Mouse (Mus musculus) thymus, postnatal 14 days (tissue): ENCODE data around the gene Acer1.

Experiments
- DNase-seq: peaks from one replicate; pipeline ENCODE4 v3.0.0; 2021

The Acer1 gene

DNA sequence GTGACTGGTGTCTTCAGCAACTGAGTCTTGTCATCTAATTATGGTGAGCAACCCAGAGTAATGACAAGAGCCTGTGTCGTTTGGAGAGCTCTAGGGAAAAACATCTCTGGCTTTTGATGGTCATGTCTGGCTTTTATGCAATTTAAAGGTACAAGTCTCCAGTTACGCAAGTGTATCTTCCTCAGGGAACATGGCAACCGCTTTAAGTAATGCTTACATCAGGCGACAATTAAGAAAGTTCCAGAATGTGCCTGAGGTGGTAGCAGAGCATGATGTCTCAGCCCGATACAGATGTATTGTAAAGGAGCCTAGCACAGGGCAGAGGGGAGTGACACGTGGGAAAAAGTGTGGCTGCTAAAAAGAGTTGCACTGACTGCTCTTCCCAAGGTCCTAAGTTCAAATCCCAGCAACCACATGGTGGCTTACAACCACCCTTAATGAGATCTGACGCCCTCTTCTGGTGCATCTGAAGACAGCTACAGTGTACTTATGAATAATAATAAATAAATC is 7.0 kb upstream of the Acer1 start:
- no peak for DNase-seq

DNA sequence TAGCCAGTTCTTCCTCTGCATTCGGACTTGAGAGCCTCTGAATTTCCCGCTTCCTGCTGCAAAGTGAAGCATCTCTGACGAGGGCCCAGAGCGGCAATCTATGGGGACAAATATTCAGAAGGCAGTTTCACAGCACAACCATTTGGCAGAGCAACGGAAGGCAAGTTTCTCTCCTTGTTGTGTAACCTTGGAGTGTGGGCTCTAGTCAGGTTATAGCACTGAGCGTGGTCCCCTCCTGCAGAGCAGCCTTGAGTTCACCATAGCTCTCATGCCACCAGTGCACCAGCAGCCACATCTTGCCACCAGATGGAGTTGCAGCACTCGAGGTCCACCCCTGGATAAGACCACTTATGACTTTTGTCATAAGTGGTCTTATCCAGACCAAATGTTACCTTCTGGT is 6.5 kb upstream of the Acer1 start:
- no peak for DNase-seq

DNA sequence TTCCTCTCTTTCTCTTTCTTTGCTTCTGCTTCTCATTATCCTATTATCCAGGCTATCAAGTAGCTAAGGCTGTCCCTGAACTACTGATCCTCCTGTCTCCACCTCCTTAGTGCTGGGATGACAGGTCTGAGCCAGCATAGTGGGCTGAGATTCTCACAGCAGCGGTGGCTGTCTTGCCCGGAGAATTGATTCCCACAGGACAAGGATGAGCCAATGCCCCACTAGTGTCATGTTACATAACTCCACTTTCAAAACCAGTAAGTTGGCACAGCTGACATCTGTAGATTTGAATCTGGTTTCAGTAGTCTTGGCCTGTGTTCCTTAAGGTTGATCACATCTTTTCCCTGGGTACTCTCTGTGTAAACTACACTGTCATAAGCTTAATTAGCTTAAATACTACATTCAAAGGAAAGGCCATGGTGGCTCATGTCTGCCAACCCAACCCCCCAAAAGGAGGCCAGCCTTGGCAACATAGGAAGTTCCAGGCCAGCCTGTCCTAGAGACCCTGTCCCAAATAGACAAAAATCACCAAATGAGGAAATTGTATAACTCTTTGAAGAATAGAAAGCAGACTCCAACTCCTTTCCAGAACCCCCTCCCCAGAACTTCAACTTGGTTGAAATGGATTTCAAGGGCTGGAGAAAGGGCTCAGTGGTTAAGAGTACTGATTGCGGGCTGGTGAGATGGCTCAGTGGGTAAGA is 4.3 kb upstream of the Acer1 start:
- no peak for DNase-seq

DNA sequence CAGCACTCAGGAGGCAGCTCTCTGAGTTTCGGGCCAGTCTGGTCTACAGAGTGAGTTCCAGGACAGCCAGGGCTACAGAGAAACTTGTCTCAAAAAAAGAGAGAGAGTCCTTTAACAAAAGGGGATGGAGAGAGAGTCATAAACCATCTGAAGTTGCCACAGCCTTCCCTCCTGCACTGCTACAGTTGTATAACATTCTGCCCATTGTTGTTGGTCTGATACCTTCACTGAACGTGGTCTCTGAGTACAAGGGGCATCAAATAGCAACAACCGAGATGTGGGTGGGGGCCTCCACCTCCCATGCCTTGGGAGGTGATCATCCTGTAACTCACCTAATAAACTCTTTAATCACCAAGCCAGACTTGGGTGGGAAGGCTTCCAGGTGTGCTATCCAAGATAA is 3.7 kb upstream of the Acer1 start:
- no peak for DNase-seq

DNA sequence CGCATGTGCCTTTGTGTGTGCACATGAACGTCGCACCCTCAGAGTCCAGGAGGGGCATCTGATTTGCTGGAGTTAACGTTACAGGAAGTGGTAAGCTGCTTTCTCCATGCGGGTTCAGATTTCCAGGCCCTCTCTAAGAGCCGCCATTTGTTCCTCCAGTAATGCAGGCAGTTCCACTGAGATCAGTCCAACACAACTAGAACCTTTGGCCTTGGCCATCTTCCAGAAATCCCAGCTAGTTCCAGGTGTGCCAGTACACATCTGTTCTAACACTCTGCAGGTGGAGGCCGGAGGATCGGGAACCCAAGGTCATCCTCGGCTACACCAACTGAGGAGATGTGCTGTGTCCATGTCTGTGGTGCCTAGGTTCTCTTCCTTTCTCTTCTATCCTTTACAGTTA is 3.0 kb upstream of the Acer1 start:
- DNase-seq, result no peak

DNA sequence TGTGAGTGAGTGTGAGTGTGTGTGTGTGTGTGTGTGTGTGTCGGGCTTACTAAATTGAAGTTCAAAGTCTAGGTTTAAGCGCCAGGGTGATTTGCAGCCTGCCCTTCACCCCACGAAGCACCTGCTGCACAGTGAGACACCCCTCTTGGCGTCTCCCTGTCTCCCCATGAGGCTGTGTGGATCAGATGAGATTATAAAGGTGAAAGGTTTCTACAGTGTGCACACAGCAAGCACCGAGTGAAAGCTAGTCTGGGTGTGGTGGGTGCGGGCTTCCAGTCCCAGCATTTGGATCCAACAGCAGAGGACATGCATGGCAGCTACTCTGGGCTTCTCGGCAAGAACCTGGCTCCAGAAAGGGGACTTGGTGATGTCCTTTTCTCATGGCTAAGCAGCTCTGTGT is 877 bp downstream of the Acer1 start:
- DNase-seq, result no peak

DNA sequence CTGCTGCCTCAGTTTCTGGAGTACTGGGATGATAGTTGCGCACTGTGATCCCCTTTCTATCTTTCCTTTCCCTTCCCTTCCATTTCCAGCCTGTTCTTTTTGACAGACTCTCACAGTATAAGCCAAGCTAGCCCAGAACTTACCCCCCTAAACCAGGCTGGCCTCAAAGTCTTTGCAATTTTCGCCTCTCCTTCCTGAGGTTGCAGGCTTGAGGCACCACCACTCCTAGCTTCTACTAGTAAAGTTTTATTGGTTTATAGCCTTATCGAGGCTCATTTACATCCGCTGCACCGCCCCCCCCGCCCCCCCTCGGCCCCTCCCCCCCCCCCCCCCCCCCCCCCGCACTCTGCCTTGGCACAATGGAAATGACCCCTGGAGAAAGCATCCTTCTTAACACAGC is 2.4 kb downstream of the Acer1 start:
- no peak for DNase-seq

DNA sequence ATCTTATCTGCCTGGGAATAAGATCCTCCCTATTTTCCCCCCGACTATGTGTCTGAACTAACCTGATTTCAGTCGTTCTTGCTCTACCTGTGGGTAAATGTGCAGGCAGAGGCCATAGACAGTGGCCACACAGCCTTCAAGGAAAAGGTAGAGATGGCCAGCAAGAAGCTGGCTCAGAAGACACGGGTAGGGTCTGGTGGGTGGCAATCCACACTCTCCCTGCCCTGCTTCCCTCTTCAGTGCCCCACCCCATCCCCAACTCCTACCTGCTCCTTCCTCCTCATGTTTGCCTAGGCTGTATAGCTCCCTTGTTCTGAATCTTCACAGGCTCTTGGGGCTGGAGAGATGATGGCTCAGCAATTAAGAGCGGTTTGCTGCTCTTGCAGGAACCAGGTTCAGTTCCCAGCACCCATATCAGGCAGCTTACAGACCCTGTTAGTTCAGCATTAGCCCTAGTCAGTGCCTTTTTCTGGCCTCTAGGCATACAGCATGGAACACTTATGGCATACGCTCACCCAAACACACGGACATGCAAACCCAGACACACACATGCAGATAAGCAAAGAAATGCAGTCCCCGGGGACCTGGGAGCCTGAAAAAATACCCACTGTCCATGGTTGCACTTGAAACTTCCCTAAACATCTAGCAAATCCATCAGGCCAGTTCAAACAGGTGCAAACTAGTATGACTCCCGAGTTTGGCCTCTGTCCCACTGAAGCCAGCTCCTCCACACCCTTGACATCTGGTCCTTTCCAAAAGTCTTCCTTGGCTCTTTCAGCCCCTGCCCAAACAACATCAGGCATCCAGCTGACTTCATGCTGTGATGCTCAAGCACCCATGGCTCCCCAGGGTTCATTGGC is 5.2 kb downstream of the Acer1 start:
- DNase-seq, result no peak

DNA sequence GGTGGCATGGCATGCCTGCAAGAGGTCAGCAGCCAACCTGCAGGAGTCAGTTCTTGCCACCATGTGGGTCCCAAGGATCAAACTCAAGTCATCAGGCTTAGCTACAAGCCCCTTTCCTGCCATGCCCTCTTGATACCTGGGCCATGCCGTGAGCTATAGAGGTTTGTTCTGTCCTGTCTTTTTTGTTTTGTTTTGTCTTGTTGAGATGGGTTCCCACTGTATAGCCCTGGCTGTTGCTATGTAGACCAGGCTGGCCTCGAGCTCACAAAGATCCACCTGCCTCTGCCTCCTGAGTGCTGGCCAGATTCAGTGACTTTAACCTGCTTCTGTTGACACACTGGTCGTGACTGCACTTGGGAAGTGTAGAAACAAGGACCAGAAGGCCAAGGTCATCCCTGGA is 6.5 kb downstream of the Acer1 start:
- DNase-seq, result no peak

DNA sequence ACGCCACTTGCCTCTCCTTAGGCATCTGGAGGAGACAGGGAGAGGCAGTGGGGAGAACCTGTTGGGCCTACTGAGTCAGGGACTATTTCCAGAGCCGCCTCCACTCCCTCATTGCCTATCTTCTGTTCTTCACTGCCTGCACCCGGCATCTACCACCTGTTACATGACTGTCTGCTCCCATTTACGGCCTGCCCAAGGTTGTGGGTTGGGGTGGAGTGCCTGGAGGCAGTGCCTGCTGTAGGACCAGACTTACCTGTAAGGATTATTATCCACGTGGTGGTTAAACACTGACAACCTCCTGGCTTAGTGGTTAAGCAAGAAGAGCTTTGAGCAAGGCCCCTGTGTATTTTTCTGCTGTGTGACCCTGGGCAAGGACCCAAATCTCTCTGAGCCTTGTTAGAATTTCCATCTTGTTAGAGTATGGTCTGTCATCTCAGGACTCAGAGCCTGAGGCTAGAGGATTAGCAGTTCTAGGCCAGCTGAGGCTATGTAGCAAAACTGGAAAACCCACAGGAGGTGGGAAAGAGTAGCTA is 7.2 kb downstream of the Acer1 start:
- no peak for DNase-seq

DNA sequence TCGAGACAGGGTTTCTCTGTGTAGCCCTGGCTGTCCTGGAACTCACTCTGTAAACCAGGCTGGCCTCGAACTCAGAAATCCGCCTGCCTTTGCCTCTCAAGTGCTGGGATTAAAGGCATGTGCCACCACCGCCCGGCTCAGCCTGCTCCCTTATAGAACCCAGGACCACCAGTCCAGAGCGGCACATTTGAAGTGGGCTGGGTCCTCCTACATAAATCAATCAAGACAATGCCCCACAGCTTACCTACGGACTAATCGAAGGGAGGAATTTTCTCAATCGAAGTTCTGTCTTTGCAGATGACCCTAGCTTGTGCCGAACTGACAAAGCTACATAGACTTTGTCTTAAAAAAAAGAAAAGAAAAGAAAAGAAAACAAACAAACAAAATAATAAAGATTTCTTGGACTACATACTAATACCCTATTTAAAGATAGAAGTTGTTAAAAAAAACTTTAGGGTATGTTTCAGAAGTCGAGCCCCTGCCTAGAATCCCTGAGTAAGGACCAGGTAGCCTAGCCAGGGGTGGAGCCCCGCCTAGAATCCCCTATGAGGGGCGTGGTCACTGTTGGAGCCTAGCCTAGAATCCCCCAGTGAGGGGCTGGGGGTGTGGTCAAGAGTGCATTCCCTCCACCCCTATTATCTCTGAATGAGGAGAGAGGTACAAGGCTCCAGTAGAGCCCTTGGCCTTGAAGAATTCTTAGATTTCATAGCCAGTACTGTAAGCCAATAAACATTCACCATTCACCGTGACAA is 7.8 kb downstream of the Acer1 start:
- no peak for DNase-seq

DNA sequence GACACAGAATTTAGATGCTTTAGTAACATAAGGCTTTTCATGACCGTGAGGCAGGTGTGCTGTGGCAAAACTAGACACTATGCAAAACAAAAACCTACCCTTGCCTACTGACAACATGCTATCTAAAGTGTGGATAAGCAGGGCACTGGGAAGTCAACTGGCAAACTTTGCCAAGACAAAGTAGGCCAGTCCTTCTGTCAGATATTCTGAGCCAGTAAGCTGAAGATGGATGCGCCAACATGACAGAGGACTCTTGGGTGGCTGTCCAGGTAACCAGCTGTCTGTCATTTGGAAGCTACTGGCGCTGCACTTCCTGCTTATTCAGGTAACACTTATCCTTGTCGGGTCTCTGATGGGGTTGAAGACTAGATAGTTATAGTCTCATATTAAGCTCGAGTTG is 11.8 kb downstream of the Acer1 start:
- DNase-seq, result no peak

DNA sequence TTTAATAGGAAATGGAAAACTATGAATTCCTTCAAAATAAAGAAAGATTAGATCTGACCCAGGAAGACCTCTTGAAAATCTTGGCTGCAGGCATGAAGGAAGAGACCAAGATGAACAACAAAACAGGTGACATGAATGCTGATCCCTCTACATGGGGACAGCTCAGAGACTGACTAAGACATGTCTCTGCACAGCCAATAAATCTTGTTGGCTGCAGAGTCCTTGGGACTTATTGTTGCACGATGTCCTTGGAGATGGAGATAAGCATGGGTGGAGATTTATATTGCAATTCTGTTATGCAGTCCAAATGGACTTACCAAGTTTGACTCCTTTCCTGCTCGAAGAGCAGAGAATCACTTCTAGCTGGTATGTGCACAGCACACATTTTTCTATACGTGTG is 12.6 kb downstream of the Acer1 start:
- no peak for DNase-seq

DNA sequence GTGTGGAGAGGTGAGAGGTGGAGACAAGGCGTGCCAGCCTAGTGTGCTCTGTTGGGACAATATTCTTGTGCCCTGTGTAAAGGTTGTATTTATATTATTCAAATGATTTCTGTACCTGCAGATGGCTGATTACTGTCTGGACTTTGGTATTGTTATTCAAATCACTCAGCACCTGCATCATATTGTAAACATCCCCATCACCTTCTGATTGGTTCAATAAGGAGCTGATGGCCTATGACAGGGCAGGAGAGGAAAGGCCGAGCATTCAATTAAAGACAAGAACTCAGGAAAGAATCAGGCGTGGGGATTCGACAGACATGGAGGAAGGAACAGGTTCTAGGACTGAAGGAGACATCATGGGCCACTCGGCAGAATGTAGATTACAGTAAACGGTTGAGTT is 18.3 kb downstream of the Acer1 start:
- DNase-seq, result no peak

DNA sequence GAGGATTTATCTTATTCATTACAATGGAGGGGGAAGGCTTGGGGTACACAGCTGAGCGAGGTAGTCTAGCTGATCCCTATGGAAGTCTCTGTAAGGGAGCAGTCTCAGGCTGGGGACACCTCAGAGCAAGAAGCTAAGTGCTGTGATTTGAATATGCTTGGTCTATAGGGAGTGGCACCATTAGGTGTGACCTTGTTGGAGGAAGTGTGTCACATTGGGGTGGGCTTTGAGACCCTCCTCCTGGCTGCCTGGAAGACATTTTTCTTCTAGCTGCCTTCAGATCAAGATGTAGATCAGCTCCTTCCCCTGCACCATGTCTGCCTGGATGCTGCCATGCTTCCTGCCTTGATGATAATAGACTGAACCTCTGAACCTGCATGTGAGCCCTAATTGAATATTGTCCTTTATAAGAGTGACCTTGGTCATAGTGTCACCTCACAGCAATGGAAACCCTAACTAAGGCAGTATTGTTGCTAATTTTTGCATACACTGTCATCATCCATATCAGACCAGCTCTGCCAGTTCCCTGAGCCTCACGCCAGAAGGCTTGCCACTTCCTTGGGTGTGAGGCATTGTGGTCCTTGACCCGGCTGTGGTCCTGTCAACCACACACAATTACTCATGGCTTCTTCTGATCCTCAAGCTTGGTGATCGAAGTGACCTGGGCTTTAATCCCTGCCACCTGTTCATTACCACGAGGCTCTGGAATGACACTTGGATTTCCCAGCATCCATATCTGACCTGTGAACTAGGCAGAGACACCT is 19.1 kb downstream of the Acer1 start:
- no peak for DNase-seq

DNA sequence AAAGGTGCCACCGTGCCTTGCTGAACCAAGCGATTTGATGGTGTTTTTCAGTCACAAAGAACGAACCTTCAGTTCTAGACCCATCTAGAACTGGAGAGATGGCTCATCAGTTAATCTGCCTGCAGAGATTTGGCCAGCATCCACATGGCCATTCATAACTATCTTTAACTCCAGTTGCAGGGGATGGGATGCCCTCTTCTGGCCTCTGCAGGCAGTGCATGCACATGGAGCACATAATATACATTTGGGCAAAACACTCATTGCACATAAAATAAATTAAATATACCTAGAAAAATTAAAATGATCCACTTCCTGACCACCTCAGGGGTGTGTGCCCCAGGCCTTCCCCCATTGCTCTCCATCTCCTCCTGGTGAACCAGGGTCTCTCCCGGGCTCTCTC is 20.0 kb downstream of the Acer1 start:
- no peak for DNase-seq

DNA sequence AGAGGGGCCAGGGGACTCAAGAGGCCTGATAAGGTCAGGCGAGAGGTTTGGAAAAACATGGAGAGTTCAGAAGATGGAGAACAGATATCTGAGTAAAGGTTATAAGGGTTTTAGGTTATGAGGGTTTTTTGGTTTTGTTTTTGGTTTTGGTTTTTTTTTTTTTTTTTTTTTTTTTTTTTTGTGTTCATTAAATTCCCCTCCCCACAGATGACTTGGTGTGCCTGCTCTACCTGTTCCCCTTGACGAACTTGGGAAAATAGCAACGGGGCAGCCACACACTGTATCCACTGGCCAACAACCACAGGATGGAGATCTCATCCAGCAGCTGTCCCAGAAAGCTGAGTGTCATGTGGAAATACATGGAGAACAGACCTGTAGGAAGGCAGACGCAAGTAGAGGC is 23.3 kb downstream of the Acer1 start:
- no peak for DNase-seq

DNA sequence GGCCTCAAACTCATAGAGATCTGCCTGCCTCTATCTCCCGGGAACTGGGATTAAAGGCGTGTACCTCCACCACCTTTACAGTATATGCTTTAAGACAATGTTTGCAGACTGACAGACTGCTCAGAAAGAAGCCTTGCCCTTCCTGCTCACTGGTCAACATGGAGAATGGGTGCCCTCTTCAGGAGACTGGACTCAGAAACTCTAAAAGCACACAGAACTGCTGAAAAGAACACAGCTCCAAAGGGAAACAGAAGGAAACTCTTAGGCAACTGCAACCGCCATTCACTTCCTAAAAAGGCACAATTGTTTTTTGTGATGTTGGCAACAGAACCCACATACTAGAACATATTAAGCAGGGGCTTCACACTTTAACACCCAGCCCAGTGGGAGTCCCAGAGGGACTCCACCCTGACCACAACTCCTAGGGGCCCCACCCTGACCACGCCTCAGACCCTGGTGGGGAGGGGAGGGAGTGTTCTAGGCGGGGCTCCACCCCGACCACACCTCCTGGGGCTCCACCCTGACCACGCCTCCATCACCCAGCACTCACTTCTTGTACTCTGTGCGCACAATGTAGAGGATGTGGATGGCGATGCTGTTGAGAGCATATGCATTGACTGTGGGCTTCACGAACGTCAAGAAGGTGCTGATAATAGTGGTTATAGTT is 24.0 kb downstream of the Acer1 start:
- peak; percentile 44 for DNase-seq

DNA sequence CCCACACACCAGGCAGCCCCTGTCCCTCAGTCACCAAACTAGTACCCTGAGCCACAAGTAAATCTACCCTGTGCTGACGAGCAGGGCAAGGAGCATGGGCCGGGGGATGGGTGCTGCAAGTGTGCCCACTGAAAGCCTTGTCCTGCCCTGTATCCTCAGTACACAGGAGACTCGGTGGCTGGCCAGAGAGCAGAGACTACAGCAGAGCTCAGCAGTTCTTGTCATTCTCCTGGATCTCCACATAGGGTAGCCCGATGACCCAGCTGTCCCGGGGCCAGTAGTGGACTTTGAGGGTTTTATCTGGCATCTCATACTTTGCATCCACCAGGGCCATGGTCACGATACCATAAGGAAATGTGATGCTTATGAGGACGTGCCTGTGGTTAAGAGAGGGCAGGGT is 27.1 kb downstream of the Acer1 start:
- no peak for DNase-seq

DNA sequence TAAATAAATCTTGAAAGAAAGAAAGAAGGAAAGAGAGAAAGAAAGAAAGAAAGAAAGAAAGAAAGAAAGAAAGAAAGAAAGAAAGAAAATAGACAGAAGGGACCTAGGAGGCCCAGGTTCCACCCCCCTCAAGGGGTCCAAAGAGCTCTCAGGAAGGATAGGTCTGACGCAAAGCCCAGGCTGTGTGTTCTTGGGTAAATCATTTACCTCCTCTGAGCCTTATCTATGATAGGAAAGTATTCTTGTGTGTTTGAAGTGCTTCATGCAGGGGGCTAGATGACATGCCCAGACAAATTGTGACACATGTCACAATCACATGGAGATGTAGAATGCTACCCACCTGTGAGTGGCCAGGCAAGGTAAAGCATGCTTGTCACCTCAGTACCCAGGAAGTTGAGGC is 29.3 kb downstream of the Acer1 start:
- DNase-seq, result no peak

DNA sequence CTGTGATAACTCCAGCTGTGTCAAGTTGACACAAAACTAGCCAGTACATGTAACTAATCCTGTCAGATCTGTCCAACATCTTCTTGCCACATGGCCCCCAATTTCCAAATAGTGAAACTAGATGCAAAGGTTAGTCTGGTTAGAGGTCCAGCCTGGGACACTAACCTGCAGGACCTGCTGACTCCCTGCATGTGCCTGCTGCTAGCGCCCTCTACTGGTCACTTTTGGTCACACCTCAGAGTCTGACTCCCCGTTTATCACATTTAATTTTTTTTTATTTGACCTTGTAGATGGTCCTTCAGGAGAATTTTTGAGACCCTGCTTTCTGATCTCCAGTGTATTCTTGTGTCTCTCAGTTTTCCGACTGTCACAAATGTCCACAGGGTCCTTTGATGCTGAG is 31.0 kb downstream of the Acer1 start:
- peak; percentile 77 for DNase-seq

DNA sequence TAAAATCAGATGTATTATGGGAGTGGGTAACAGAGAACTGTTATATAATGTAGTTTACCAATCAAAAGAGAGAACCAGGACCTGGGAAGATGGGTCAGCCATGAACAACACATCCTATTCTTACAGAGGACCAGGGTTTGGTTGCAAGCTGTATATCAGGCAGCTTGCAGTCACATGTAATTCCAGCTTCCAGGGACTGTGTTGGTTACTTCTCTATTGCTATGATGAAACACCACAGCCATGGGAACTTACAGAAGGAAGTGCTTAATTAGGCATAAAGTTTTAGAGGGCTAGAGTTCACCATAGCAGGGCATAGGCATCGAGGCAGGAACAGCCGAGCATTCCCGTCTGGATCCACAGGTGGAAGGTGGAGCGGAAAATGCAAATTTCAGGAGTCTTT is 43.2 kb downstream of the Acer1 start:
- DNase-seq, result no peak
